8 mouse cellular contexts compared by ENCODE assay signal in the genomic region with DNA sequence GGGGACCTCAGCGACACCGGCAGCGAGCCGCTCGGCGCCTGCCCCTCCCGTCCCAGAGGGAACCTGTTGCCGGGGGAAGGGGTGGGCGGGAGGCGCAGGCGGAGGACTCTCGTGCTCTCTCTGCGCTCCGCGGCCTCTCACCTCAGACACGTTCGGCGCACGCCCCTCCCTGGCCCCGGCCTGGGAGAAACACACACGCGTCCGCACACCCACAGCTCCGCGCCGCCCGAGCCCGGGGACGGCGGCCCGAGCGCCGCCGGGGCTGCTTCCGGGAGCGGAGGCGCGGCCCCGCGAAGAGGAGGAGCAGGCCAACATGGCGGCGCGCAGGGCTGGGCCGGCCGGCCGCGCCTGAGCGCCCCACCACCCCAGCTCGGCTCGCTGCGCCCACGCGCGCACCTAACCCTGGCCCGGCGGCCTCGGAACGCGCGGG. TPM values are rescaled to one million over a fixed set of nuclear protein-coding genes. Genes with fewer than 3 reads are reported as not detected.
DNase-seq lines count a peak whose midpoint lies in the region; ATAC-seq lines count a peak whose summit lies in the region.

A gene (plus strand): TSS at position 293 of the 430 bp plus-strand sequence.

- no peaks in the 10 kb centered on the region for H3K9me3 ChIP-seq in hindbrain, embryonic 12.5 days (replicated peaks)

- peak within 1 kb of the TSS; percentile 95 for H3K9ac ChIP-seq in hindbrain, embryonic 12.5 days

- peak within 1 kb of the TSS; percentile 97 for H3K27ac ChIP-seq in hindbrain, embryonic 12.5 days

- peak; percentile 86 for DNase-seq in NIH3T3 (ENCODE audit: low read depth)
- peak; percentile 68 to 80 for DNase-seq in cerebellum, postnatal 14 days
- DNase-seq in frontal cortex, postnatal 25 days (ENCODE audit: low spot score in 2 of 2), result peak; percentile 40 to 43
- peak; percentile 72 to 73 for DNase-seq in layer of hippocampus, postnatal 36 days
- peak; percentile 64 for DNase-seq in lung, postnatal 25 days (ENCODE audit: low spot score)
- peak; percentile 80 for DNase-seq in ovary, postnatal 36 days (ENCODE audit: low spot score)
- DNase-seq in thymus, postnatal 14 days, result peak; percentile 83

- H3K36me3 ChIP-seq in hindbrain, embryonic 12.5 days, result no peaks in the 10 kb centered on the region

- ATAC-seq in hindbrain, embryonic 12.5 days (ENCODE audit: low FRiP score), result peak; percentile 91

- 1% methylated on average over 50 of the region's 60 CpGs for WGBS in hindbrain, embryonic 12.5 days

- no peaks in the 10 kb centered on the region for H3K27me3 ChIP-seq in hindbrain, embryonic 12.5 days

- H3K4me2 ChIP-seq in hindbrain, embryonic 12.5 days (replicated peaks), result peak within 1 kb of the TSS; percentile 71

- peak within 1 kb of the TSS; percentile 96 for H3K4me3 ChIP-seq in hindbrain, embryonic 12.5 days

- H3K4me1 ChIP-seq in hindbrain, embryonic 12.5 days, result peaks cover 26% of the 10 kb centered on the region

RNA-seq across cellular contexts. Expression of the gene that starts here (rescaled TPM):
- polyA plus RNA-seq in hindbrain, embryonic 12.5 days (2016; fragmentation: Nextera tagmentation; extraction: Ambion mirVana), result 10.8 and 12.7 TPM in 2 replicates
- 10 to 100 TPM; 38.7 to 44.0 TPM for total RNA-seq in layer of hippocampus, postnatal 36 days (2021)

Comparison
In these comparisons a context has a peak if more than half of its experiments do, and no peak if none do; other contexts are left out.
1. Peak in every context shown above with its lines: DNase-seq, ATAC-seq, H3K4me3 ChIP-seq and H3K27ac ChIP-seq.